Mouse (Mus musculus) MEL (cell line): Measurements from ENCODE around the gene Shq1.

Source experiments
- CTCF ChIP-seq, 3 experiments: IDR thresholded peaks in 2 of 3; conservative IDR thresholded peaks in 1 of 3; 2 replicates each; pipeline ENCODE4 v1.5.1; 2011 to 2012; ENCODE audit warnings: low read length in 3 of 3, low read depth in 2 of 3, mild to moderate bottlenecking in 2 of 3, improper control_type of control experiment in 1 of 3, inconsistent platforms in 1 of 3, mixed read lengths in 1 of 3, moderate library complexity in 1 of 3; ENCODE audit not compliant: control insufficient read depth in 1 of 3, insufficient read depth in 1 of 3, poor library complexity in 1 of 3, severe bottlenecking in 1 of 3
- E2F4 ChIP-seq: IDR thresholded peaks from 2 replicates; pipeline ENCODE4 v1.6.1; 2011; ENCODE audit warnings: low read depth, low read length, improper control_type of control experiment, borderline replicate concordance
- ZKSCAN1 ChIP-seq: IDR thresholded peaks from 2 replicates; pipeline ENCODE4 v1.6.1; 2012; ENCODE audit warnings: low read depth, mild to moderate bottlenecking, inconsistent platforms, low read length, improper control_type of control experiment, moderate library complexity

GRCm38 (mm10) chr6:100708996-100709395 lies 38.0 kb upstream of the Shq1 start:
- TF ChIP-seq CTCF (IDR thresholded peaks at IDR 0.05 in 2 of 3, conservative IDR thresholded peaks at IDR 0.05 in 1 of 3; ENCODE audit: control insufficient read depth in 1 of 3, insufficient read depth in 1 of 3, low read depth in 2 of 3, low read length in 3 of 3, poor library complexity in 1 of 3, severe bottlenecking in 1 of 3) (no peak), ZKSCAN1 (no peak), E2F4 (no peak)
